Mouse (Mus musculus) lung, postnatal 14 days (tissue): ENCODE data around the gene Klhl36.

Experiments
- DNase-seq: peaks from one replicate; pipeline ENCODE4 v3.0.0; 2021

Gene Klhl36

DNA sequence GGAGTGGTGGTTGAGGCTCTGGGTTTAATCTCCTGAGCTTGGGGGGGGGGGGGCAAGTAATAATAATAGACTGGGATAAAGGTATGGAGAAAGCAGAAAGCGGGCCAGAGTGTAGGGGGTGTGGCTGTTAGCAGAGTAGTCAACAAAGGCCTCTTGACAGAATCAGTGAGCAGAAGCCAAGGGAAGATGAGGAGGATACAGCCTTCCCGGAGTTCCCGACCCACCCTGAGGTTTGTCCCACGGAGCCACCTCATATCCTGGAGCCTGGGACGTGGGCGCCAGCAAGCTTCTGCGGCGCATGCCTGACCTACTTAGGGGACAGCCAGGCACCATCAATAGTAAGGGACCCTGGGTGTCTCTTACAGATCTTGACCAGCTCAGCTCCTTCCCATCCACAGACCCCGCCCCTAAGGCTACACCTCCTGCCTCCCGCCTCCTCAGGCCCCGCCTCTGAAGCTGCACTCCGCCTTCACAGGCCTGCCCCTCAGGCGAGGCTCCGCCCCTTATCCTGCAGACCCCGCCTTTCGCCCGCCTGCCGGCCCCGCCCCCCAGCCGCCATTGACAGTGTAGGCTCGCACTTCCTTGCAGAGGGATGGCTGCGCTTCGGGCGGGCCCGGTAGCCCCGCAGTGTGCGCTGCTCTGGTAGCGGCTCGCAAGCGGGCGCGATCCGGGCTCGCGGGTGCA lies at the start of gene Klhl36:
TSS of gene Klhl36 (plus strand) at position 561 of the 684 bp plus-strand sequence.
- peak; percentile 98 for DNase-seq

DNA sequence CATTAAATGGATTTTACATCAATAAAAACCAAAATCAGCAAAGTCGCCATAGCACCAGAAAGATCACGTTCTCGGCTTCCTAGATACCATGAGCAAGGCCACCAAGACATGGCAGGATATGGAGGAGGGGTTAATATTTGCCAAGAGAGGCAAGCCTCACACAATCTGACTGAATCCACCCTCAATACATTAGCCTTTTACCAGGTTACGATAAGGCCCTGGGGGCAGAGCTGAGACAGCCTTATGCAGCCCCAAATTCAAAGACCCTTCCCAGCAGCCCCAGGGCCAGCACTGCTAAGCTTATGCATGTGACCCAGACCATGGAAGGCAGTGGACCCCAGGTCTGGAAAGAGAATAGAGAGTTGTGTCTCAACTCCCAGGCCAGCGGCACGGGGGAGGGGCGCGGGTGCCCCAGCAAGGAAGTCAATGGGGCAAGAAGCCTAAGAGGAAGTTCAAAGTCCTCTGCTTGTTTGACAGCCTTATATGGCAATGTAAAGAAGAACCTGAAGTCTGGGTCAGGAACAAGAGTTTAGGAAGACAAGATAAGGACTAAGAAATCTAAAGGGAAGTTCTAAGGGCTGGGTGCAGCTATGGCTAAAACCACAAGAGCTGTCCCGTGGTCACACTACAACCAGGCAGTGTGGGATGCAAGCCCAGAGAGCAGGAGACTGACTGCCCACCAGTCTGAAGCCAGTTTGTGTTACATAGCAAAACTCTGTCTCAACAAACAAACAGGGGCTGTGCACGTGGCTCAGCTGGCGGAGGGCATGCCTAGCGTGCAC lies 49.2 kb upstream of the Klhl36 start:
- peak; percentile 41 for DNase-seq

DNA sequence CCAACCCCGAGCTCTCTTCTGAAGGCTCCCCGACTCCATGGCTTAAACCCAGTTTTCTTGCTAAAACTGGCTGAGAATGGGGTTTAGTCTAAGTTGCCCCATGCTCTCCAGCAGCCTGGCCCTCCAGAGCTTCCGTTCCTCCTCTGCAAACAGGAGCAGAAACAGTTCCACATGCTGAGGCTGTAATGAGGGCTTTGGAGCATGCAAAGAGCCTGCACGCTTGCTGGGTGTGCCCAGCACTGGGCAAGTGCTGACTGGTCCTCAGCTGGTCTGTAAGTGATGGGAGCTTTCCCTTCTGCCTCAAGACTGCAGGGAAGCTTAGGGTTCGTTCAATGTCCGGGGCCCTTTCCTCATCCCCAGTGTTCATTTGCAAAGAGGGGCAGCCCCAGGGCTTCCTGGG lies 45.8 kb upstream of the Klhl36 start:
- no peak for DNase-seq

DNA sequence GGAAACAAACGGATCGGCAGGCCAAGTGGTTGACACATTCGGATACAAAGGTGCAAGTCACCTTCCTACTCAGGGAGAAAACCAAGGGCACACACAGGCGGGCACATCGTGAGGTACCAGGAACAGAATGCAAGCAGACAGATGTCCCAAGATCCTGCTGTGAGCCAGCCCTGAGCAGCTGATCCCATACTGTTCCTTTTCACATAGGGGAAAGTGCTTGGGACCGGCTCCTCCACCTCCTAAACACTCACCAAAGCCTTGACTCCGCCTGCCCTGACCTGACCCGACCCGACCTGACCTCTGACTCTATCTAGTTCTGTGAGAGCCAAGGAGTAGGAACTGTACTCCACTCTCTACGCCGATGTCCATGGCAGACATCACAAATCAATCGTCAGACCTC lies 44.6 kb upstream of the Klhl36 start:
- no peak for DNase-seq

DNA sequence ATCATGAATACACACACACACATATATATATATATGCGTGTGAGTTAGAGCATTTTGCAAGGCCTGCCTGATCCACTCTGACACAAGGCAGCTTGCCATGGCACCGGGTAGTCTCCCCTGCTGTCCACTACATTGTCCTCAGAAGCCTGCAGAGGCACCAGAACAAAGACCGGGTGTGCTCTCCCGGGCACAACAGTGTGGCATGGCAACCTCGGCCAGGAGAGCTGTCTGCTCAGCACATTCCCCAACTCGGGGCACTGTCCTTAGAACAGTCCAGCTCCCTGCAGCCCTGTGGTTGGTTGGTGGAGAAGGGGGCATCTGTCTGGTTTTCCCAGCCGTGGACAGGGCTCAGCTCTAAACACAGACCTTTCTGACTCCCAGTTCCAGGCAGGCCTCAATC lies 42.8 kb upstream of the Klhl36 start:
- no peak for DNase-seq

DNA sequence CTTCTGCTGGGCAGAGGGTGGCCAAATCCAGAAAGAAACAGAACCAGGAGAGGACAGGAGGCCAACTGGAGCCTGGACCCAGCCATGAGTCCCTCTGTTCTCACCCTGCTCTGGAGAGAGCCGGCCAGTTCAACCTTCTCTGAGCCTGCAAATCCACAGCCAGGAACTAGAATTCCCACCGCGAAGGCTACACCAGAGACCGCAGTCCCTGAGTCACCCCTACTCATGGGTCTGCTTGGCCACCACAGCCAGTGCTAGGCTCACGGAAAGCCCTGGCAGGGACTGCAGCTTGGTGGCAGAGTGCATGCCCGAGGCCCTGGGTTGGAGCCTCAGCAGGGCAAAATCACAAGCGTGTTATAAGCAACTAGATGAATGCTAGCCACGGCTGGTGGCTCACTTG lies 42.1 kb upstream of the Klhl36 start:
- no peak for DNase-seq

DNA sequence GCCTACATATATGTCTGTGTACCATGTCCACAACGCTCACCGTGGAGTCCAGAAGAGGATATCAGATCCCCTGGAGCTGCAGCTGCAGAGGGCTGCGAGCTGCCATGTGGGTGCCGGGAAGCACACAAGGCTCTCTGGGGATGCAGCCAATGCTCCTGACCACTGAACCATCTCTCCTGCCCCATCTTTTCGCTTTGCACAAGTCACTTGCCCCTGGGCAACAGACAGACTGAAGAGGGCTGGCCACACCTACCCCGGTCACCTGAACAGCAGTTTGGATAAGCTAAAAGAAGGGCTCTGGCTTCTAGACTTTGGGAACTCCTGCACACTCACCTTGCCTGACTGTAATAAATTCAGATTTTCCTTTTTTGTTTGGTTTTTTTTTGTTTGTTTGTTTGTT lies 40.4 kb upstream of the Klhl36 start:
- no peak for DNase-seq

DNA sequence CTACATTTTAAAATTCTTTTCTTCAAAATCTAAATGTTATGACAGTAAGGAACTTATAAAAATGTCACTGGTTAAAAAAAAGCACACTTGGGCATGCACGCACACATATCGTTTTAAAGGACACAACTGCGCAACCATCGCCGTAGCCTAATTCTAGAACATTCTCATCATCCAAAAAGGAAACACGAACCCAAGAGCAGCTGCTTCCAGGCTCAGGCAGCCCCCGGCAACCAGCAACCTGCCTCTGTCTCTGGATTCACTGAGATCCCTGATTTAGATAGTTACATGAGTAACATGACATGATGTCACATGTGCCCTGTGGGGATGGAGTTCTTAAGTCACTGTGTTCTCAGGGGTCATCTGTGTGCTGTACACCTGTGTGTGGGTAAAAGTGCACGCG lies 38.8 kb upstream of the Klhl36 start:
- DNase-seq: no peak

DNA sequence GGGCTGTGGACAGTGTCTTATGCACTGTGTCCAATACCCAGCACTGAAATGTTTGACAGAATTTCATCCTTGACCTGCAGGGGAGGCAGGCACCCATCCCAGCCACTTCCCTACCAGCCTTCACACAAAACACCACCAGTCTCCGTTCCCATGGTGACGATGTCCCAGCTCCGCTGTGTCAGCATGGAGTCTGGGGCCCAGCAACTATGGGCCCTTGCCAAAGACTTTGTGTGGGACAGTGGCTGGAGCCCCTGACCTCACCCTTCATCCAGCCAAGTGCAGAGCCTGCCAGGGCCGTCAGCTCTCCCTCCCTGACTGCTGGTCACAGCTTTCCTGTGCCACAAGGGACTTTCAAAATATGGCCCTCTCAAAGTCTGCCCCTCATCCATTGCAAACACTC lies 38.0 kb upstream of the Klhl36 start:
- DNase-seq: no peak

DNA sequence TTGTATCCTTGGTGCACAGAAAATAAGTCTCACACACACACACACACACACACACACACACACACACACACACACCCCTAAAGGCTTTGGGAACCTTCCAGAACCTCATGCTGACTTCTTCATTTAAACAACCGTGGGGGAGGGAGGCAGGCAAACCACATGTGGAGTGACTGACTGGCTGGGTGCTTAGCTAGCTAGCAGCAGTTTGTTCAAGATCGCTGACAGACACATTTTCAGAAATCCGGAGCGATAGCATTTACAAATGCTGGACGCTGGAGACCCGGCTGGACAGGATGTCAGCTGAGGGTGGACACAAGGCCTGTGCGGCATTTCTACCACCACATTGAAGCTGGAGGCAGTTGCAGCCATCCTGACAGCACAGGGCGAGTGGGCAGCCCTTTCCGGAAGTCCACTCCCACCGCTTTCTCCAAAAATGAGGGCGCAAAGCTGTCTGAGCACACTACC lies 37.2 kb upstream of the Klhl36 start:
- no peak for DNase-seq

DNA sequence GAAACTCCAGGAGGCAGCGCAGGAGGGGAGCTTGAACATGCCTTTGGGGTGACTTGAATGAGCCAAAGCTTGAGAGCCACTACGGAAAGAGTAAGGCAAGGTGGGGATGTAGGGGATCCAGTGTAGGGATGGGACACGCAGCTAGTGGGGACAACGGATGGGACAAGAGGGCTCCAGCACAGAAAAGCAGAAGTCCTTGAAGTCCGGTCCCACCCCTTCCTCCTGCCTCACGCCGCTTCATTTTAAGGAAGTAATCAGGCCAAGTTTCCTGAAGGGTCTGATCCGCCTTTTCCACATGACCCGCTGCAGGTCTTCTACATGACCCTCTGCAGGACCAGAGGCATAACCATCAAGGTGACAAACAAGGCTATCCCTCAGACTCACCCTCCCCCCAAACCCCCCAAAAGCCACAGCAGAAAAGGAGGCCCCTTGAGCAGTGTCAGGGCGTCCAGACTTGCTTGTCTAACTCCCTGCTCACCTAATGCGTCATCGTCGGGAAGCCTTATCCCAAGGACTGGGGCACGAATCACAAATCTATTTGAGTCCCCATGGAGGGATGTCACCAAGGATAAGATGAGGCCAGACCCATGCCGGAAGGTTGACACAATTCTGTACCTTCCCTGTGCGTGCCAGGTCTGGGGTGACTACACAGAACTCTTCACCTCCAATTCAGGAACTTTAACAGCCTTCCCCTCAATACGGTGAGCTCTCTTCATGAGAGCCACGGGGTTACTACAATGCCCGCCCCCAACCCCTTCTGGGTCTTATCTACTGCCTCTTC lies 35.9 kb upstream of the Klhl36 start:
- no peak for DNase-seq

DNA sequence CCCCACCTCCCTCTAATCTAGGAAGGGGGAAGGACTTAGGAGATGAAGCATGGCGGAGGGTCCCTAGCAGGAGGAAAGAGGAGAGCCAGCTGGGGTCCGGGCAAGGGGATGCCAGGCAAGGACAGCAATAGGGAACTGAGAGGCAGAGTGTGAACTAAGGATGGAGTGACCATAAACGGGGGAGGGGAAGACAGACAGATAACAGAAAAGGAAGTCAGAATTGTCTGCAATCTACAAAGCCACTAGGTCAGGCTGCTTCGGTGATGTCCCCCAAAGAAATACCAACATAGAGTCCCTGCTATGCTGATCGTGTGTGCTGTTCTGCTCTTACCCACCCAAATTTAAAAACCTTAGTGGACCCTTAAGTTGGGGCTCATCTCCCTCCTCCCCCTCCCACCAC lies 35.1 kb upstream of the Klhl36 start:
- DNase-seq: no peak

DNA sequence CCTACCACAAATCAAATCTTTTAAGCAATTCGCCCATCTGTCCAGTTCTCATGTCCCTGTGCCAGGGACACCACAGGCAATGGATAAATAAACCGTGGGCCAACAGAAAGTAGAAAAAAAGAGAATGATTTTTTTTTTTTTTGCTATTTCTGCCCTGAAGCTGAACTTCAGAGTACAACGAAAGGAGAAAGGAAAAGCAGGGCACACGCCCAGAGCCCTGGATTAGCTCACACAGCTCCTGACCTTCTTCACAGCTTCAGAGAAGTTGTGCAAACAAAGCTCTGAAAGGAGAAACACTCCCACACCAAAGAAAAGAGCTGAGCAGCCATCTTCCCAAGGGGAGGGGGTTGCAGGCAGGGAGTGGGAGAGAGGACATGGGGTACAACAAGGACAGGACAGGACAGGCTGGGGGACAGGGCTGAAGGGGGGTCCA lies 34.3 kb upstream of the Klhl36 start:
- no peak for DNase-seq

DNA sequence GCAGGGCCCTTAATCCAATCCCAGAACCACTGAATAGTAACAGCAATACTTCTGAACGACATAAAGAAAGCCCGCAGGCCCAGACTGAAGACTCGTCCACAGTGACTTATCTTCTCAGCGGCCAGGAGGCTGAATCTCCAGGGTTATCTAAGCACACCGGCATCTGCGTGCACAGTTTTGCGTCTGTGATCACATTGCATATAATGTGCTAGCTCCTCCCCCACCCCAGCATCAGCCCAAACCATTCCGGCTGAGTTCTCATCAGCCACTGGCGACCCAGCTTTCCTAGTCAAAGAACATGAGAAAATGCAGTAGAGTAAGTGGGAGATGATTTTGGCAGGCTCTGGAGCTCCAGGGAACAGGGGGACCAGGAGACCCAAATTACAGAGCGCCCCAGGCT lies 33.1 kb upstream of the Klhl36 start:
- DNase-seq: no peak

DNA sequence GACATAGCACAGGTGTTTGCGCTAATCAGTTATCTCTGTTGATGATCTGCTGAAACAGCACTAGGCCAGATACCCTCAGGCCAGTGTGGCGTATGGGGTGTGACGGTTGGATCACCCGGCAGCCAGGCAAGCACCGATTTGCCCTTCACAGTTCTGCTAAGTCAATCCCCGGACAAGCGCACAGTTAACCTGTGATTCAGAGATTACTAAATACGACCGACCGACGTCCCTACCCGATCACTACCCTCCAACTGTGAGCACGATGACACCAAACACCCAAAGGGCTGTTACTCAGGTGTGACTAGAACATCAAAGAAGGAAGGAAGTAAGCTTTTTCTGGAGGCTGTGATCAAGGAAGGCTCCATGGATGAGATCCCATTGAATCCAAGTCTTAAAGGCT lies 32.6 kb upstream of the Klhl36 start:
- no peak for DNase-seq

DNA sequence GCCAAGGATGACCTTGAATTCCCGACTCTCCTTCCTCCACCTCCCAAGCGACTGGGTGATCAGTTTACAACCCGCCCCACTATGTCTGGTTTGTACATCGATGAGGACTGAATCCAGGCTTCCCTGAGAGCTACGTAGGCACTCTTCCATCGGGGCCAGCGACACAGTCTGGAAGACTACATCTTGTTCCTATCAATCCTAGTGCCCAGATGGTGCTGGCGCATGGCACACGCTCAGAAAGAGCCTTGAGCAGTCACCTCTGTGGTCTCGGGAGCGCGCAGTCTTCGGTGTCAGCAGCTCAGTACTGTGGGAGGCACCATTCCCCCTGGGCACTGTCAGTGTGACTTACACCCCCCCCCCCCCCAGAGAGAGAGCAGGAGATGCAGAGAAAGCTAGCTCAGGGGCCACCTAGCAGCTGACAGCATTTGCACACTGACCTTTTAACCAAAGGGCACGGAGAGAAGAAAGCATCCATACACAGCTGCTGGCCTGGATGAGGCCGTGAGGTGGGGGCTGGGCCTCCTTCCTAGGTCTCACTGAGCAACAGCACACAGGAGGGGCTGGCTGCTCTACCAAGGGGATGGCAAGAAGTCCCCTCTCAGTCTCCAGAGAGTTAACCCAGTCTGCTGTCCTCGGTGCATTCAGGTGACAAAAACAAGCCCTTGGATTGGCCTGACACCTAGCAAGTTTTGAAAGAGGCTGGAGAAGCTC lies 32.0 kb upstream of the Klhl36 start:
- DNase-seq: no peak

DNA sequence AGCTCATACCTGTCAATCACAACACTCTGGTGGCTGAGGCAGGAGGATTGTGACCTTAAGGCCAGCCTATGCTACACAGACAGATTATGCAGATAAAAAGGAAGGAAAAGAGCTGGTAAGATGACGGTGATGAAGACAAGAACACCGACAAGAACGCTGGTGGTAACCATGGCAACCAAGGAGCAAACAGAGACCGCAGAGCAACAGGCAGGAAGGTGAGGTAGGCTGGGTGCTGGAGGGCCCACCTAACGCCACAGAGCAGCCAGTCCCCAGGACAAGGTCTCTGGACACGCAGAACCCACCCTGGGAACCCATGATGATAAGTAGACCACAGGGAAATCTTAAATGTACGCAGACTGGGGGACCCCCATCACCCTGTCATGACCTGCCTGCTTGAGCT lies 31.5 kb upstream of the Klhl36 start:
- no peak for DNase-seq

DNA sequence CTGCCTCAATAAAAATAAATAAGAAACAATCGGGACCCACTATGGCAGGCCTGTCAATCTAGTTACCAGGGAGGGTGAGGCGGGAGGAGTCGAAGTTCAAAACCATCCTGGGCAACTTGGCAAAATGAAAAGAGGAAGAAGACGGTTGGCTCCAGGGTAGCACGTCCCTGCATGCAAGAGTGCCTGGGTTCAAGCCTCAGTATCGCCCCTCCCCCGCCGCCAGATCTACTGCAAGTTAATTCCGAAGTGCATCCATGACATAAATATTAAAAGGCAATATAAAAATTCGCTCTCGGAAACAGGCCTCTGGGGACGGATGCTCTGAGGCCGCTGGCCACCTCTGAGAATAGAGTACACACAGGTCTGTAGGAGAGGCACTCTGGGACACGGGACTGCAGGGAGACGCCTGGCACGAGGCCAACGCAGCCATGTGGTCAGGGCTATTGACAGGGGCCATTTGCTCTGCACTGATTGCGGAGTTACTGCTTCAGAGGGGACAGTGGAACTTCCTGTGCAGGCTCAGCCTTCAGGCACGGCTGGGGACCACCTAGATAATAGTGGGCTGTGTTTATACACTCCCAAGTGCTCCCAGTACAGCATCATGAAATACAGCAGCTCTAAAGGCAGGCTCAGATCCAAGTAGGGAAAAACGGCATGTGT lies 30.6 kb upstream of the Klhl36 start:
- DNase-seq: peak; percentile 83

DNA sequence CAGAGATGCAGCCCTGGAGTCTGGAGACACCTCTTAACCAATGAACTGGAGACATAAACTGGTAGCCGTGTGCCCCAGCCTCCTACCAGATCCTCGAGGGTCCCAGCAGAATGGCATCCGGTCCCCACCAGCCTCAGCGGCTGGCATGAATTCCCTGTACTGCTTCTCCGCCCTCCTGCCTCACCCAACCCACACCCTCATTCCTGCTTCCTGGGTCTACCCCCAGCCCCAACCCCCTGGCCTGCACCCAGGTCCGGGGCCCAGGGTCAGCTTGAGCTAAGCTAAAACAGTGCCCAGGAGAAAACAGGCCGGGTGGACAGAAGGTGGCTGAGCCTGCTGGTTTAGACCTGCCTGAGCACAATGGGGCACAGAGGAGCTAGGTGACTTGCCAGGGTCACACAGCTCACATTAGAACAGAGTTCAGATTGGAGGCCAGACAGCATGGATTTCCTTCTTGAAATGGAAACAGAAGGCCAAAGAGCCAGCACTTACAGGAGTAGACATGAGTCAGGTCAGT lies 29.9 kb upstream of the Klhl36 start:
- DNase-seq: no peak

DNA sequence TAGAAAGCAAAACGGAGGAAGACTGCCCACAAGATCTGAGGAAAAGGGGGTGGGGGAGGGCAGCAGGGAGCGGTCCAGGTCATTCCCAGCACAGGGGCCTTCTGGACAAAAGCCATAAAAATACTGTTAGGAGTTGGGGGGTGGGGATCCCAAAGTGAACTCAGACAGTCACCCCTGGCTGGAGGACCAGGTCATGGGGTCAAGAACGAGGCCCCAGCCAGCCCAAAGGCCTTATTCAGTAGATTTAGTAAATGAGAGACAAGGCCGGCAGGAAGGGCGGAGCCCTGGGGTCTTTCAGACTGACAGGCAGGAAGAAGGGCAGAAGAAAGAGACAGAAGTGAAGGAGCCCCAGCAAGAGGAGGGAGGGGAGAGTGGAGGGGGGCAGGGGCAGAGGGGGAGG lies 29.1 kb upstream of the Klhl36 start:
- DNase-seq: no peak

DNA sequence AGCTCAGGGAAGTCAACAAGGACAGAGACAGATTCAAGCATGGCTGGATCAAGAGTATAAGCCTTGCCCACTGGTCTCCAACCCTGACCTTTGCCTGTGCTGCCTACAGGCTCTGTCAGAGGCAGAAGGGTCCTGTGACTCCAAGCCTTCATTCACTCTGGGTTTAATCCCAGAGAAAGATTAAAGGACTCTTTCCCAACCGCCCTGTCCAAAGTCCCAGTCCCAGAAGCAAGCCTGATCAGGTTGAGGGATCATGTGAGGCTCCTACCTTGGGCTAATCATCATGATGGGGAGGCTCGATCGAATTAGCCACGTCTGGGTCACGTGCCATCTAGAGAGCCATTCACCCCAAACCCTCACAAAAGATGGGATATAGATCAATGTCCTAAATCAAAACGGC lies 27.4 kb upstream of the Klhl36 start:
- DNase-seq: no peak

DNA sequence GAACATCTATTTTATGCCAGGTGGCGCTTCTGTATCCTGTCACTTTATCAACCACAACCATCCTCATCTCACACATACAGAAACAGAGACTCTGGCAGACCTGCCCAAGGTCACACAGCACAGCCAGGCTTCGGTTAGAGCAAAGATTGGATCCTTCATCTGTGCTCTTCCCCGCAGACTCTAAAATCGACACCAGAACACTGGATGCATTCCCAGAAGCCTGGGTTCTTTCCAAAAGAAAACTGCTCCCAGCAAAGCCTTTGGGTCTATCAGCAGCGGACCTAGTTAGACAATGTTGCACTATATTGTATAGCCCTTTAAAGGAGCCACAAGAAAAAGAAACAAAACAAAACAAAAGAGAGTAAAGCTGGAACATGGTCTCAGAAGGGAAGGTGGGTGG lies 26.8 kb upstream of the Klhl36 start:
- DNase-seq: no peak
